Mouse (Mus musculus) layer of hippocampus, adult 9-10 months (tissue): ENCODE data around the gene Ccnd3.

Experiments
- DNase-seq: peaks from one replicate; pipeline ENCODE4 v3.0.0; 2022; ENCODE audit warnings: low spot score

The Ccnd3 gene

DNA sequence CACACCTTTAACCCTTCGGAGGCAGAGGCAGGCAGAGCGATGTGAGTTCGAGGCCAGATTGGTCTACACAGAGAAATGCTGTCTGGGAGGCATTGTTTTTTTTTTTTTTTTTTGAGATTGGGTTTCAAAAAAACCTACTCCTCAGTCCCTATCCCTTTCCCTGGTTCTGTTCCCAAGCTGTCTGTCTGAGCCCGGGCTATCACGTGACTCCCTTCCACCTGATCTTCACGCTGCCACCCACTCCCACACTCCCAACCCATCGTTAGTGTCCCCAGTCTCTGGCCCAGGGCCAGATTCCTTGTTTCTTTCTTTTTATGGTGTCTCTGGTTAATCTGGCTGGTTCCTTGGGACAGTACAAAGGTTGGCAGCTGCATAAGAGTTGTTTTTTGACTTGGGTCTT, 46.2 kb downstream of the Ccnd3 start:
- no peak for DNase-seq

GRCm38 (mm10) chr17:47552994-47553393, 48.1 kb downstream of the Ccnd3 start:
- no peak for DNase-seq

DNA sequence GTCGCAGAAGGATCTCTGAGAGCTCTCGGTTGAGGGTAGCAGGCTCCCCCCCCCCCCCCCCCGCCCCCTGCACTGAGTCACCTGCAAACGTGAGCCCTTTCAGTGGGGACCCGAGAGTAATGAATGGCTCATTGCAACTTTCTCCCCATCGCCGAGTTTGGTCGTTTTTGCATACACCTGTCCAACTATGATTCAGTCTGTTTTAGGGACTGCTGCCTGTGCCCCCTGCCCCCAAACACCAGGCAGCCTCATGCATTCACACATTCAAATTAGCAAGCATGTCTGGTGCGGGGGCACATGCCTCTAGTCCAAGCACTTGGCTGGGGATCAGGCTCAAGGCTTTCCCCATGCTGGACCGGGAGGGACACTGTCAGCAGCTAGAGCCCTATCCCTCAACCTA, 49.8 kb downstream of the Ccnd3 start:
- DNase-seq: no peak

- no peak for DNase-seq
Measured at GRCm38 (mm10) chr17:47557179-47557578, 52.3 kb downstream of the Ccnd3 start.

- DNase-seq: no peak
Measured at GRCm38 (mm10) chr17:47559726-47560125, 54.9 kb downstream of the Ccnd3 start.

- DNase-seq: no peak
Measured at GRCm38 (mm10) chr17:47562875-47563274, 58.0 kb downstream of the Ccnd3 start.

DNA sequence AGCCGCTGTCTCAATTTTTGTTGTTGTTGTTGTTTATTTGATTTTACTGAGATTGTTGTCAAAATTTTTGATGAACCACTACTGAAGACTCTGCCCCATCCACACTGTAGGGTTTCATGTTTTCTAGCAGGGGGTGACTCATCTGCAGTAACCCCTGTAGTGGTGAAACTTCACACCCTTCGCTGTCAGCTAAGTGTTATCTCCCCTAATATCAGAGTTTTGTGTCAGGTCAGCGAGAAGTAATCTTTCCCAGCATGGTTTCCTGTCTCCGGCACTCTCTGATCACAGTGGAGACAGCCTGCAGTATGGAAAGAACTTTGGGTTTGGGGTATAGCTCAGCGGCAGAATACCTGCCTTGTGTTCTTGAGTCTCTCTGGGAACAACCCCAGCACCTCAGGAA, 59.8 kb downstream of the Ccnd3 start:
- no peak for DNase-seq

- DNase-seq: no peak
Measured at GRCm38 (mm10) chr17:47566133-47566532, 61.3 kb downstream of the Ccnd3 start.

- DNase-seq: no peak
Measured at GRCm38 (mm10) chr17:47567271-47567670, 62.4 kb downstream of the Ccnd3 start.

DNA sequence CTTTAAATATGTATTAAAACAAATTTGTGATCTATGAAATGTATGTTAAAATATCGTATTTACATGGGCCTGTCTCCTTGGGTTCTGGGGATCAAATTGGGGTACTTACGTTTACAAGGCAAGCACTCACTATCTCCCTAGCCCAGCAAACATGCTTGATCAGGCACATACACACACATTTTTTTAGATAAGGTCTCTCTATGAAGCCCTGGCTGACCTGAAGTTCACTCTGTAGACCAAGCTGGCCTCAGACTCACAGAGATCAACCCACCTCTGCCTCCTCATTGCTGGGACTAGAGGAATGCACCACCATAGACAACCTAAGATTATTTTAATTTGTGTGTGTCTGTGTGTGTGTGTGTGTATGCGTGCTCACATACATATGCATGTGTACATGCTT, 63.5 kb downstream of the Ccnd3 start:
- no peak for DNase-seq

GRCm38 (mm10) chr17:47568951-47569527, 64.2 kb downstream of the Ccnd3 start:
- no peak for DNase-seq

GRCm38 (mm10) chr17:47571621-47572020, 66.8 kb downstream of the Ccnd3 start:
- no peak for DNase-seq

GRCm38 (mm10) chr17:47572436-47572835, 67.6 kb downstream of the Ccnd3 start:
- DNase-seq: no peak

DNA sequence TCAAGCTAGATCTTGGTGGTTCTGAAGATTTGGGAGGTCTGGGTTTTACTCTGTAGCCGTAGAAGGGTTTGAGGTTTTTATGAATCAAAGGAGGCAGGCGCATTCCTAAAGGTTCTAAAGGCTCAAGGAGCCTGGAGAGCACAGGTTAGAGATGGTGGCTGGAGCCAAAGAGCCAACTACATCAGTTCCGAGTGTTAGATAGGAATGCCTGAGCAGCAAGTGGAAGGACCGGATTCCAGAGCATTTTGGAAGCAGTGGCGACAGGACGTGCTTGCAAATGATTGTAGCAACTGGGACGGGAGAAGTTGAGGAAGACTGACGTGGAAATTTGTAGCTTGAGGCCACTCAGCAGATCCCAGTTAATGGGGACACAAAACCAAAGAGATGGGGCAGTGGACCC, 69.2 kb downstream of the Ccnd3 start:
- no peak for DNase-seq

DNA sequence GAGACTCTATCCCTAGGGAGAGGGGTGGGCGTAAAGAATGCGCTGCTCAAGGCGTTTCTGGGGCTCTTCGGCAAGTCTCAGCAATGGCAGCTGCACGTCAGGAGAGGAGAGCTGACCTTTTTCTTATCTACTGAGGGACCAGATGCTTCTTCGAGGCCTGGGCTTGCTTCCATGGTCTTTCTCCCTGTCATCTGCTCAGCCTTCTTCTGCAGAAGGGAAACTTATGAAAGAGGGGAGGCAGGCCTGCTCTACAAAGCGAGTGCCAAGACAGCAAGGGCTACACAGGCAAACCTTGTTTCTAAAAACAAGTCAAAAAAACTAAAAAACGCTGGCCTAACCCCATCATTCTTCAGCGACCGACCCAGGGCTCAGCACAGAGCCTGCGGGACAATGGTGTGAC, 70.0 kb downstream of the Ccnd3 start:
- DNase-seq: no peak

DNA sequence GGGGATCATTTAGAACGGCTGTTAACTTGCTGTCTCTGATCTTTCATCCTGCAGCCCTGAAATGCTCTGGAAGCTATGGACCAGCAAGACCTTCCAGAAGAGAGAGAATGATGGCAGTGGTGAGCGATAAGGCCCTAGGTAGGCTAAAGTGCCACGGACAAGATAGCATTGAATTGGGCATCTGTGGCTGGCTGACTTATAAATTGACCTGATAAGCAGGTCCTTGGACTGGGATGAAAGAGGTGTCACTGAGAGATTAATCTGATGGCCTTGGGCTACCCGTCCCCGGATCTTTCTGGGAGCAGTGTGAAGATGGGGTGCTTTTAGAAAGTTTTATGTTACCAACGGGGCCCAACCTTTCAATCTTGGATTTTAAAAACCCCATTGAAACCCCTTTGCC, 73.8 kb downstream of the Ccnd3 start:
- no peak for DNase-seq

DNA sequence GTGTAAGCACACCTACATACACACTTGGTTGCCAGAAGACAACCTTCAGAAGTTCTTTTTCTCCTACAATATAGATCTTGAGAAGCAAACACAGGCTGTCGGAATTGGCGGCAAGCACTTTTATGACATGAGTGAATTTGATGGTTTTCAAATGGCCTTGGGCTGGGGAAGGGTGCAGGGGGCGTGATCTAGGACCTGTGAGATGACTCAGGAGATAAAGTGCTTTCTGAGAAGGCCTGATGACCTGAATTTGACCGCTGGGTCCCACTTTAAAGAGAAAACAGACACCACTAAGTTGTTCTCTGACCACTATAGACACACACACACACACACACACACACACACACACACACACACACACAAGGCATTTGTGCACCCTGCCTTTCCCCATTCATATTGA, 76.1 kb downstream of the Ccnd3 start:
- DNase-seq: no peak

- DNase-seq: no peak
Measured at GRCm38 (mm10) chr17:47588517-47588916, 83.7 kb downstream of the Ccnd3 start.

DNA sequence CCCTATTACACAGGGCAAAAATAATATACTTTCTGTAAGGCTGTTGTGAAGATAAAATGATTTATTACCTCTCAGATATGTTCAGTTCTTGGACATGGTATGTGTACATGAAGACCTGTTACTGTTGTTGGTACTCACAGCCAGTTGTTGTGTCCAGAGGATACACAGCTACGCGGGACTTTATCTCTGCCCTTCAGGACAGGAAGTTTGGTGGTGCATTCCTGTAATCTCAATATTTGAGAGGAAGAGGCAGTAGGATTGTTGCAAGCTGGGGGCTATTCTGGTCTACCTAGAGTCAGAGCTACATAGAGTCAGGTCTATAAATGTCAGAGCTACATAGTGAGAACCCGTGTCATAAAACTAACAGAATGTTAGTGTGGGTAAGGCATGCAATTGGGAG, 86.2 kb downstream of the Ccnd3 start:
- no peak for DNase-seq

DNA sequence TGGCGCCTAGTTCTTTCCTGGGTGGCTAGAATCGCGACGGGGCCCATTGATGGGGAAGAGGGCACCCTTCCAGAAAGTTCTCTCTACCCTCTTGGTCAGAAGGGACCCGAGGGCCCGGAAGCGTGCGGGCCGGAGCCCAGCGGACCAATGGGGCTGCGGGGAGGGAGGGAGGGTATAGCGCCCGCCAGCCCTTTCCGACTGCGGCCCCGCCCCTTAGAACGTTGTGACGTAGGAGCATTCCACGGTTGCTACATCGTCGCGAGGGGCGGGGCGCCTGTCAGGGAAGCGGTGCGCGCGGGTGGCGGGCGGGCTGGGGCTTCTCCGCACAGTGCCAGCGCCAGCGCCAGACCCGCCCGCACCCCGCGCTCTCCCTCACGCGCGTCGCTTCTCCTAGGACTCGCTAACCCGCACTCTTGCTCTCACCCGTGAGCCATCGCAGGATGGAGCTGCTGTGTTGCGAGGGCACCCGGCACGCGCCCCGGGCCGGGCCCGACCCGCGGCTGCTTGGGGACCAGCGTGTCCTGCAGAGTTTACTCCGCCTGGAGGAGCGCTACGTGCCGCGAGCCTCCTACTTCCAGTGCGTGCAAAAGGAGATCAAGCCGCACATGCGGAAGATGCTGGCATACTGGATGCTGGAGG, 88.5 kb downstream of the Ccnd3 start:
- DNase-seq: peak; percentile 51

DNA sequence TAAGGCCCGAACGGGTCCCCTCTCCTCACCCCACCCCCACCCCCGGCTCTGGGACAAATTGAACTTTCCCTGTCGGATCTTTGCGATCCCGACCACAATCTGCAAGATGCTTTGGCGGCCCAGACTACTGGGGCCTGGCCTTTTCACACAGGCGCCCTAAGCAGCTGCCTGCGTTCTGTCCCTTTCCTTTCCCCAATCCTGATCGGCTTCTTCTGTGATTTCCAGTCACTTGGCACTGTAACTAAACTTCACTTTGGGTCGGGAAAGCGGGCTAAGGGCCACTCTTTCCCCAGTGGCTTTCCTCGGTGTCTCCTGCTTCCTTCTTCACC, 89.0 kb downstream of the Ccnd3 start:
- DNase-seq: no peak

GRCm38 (mm10) chr17:47594183-47594968, 89.5 kb downstream of the Ccnd3 start:
- no peak for DNase-seq

GRCm38 (mm10) chr17:47594969-47595247, 90.1 kb downstream of the Ccnd3 start:
- no peak for DNase-seq
